Mouse (Mus musculus) ovary, postnatal 36 days (tissue): ENCODE measurements at regions not wholly inside any gene's neighbourhood (a gene's known extent, or its start where the extent isn't known, plus 50 kb on each side); places are given as distances from the start of the nearest gene placed in this dataset.

Experiments
- DNase-seq: peaks from one replicate; pipeline ENCODE4 v3.0.0; 2022; ENCODE audit warnings: low spot score, mixed read lengths

GRCm38 (mm10) chr19:26475754-26476153, 129.1 kb upstream of the Smarca2 start:
- no peak for DNase-seq

DNA sequence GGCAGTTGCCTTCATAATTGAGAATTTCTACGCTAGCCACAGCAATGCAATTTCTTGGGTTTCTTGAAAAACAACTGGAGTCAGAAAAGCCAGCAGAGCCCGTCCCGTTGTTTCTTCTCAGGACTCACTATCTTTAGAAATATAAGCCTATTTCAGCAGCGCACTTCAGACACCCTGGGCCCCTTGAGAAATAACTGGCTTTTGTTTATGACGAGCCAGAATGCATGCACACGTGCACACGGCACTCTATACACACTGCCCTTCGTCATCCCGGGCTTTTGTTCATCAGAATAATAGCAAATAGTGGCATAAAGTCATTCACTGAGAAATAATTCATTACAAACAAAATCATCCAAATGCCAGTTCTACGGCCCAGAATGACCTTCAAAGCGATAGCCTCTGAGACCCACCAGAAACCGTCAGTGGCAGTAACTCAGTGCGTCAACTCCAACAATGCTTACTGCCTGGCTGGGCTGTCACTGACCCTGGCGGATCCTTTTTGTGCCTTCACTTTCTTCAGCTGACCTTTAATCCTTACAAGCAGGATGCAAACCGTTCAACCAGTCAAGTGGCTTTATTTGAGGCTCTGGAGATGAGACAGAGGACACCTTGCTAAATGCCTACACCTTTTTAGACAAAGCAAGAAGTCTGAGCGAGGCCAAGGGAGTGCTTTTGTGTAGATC, 126.7 kb upstream of the Smarca2 start:
- DNase-seq = no peak

DNA sequence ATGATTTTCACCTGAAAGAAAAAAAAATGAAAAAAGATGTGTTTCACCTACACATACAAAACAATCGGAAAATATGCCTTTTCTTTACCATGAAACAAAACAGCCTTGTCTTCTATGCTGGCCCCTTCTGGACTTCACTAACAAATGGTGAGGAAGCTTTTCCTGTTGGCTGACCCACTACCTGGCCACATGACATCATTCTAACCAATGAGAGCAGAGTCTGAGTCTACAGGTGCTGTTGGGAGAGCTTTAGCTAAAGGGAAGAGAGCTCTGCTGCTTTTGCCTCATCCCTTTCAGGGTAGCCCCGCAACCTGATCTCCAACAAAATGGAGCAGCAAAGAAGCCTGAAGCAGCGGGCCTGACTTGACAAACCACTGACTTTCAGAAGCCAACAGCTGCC, 120.5 kb upstream of the Smarca2 start:
- no peak for DNase-seq

DNA sequence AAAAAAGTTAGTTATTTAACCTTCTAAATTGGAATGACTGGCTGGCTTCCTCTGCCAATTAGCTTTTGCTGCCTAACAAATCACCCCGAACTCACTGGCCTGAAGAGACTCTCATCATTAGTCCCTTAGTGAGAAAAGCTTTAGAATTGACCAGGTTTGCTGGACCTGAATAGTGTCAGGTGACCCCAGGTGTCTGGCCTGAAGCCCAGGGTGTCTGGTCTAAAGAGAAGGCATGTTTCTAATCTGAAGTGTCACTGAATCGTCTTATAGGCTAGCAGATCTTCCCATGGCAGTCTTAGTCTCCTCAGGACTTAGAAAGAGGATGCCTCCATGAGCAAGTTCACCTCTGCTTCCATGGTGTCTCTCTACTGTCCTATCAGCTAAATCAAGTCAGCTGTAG, 112.0 kb upstream of the Smarca2 start:
- no peak for DNase-seq

DNA sequence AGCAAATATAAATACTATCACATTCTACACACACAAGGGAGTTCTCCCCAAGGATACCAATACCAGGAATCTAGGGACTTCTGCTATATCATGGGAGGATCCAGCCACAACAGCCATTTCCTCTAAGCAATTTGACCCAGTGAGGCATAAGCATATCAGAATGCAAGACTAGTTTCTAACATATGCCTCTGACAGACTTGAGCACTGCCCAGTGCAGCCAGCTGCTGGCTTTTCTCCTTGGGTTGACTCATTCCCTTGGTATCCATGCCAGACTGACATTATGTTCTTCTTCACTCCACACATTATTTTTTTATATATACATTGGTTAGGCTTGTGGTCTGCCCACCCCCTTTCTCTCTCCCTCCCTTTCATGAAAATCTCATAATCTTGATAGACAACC, 103.8 kb upstream of the Smarca2 start:
- no peak for DNase-seq

GRCm38 (mm10) chr19:26504027-26504426, 100.8 kb upstream of the Smarca2 start:
- no peak for DNase-seq

GRCm38 (mm10) chr19:26506802-26507201, 98.0 kb upstream of the Smarca2 start:
- DNase-seq = no peak

DNA sequence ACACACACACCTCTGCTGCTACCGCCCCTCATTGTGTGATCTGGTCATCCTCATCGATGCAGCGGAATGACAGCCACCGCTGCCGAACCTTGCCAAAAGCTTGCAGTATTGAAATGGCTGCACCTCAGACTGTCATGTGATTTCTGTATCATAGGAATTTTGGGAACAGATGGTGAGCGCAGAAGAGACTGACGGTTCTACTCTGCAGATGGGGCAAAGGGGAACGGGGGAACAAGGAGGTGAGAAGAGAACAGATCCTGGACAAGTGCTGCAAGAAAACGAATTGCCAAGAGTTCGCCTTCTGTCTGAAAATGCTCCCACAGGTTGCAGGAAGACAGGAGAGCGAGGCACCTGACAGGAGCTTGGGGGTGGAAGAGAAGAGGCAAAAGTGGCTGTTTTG, 96.9 kb upstream of the Smarca2 start:
- DNase-seq = no peak

- no peak for DNase-seq
Measured at GRCm38 (mm10) chr19:26508616-26509015, 96.2 kb upstream of the Smarca2 start.

GRCm38 (mm10) chr19:26509240-26509639, 95.6 kb upstream of the Smarca2 start:
- no peak for DNase-seq

GRCm38 (mm10) chr19:26510185-26510584, 94.7 kb upstream of the Smarca2 start:
- DNase-seq = no peak

GRCm38 (mm10) chr19:26510887-26511286, 94.0 kb upstream of the Smarca2 start:
- DNase-seq = no peak

DNA sequence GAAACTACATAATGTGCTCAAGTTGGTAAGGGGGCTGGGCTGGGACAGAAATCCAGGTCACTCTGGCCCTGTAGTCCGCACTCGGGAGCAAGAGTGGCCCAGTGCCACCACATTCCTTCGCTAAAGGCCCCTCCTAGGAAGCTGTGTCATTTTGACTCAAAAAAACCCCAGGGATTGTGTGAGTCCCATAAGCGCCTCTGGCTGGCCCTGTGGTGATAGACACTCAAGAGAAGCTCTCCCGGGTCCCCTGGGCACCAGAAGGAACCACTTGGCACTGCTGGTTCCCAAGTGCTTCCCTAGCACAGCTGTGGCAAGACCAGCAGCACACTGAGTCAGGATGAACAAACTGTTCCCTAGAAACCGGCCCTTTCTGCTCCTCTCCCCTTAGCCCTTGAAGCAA, 93.1 kb upstream of the Smarca2 start:
- no peak for DNase-seq

GRCm38 (mm10) chr19:26524583-26524982, 80.3 kb upstream of the Smarca2 start:
- DNase-seq = no peak

DNA sequence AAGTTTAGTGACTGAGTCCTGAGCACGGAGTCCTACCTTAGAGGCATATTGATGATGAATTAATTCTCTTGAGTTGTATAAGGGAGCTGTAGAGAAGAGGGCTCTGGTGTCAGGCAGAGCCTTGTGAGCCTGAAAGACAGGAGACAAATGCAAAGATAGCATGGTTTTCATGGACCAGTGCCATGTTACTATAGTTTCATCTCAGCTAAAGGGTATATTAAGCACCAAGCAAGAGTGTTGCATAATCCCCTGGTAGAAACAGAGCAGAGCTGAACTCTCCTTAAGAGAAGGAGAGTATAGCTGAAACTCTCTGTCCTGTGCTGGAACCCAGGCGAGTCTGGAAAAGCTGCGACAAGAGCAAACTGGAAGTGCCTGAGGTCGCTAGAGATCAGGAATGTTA, 73.5 kb upstream of the Smarca2 start:
- DNase-seq = no peak

GRCm38 (mm10) chr19:26532509-26532908, 72.3 kb upstream of the Smarca2 start:
- DNase-seq = no peak

DNA sequence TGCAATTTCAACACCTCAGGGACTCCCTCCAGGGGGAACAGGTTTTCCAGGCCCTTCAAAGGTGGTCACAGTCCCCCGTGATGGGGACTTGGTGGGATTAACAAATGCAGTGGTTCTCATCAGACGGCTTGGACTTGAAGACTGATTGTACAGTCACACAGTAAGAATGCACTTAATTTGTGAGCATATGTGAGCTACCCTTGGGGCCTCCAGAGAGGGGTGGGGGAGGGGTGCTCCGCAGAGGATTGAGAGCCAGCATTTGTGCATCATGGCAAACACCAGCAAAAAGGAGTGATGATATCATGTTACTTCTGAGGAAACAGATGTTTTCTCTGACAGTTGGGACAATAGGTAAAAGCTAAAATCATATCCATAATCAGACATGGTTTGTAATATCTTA, 59.2 kb upstream of the Smarca2 start:
- DNase-seq = no peak

DNA sequence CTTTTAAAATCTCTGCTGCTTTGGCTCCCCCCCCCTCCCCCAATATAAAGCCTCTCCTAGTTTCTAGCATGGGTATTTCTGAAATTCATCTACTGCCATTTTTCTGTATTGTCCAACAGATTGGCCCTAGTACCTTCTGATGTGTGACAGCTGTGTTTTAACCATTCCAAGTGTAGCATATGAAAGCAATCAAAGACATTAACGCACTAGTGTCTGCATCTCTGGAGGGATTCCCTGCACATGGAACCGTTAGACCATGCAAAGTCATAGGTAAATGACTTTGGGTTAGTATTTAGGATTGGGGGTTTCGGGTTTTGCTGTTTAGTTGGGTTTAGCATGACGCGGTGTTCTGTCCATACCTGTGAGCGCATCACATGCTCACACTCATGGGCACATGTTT, 57.3 kb upstream of the Smarca2 start:
- DNase-seq = no peak

GRCm38 (mm10) chr19:26548562-26549270, 56.1 kb upstream of the Smarca2 start:
- DNase-seq = no peak

GRCm38 (mm10) chr19:26550299-26550698, 54.6 kb upstream of the Smarca2 start:
- DNase-seq = no peak
